Mouse (Mus musculus) cerebellum, postnatal 10 days (tissue): ENCODE measurements at regions not wholly inside any gene's neighbourhood (a gene's known extent, or its start where the extent isn't known, plus 50 kb on each side); places are given as distances from the start of the nearest gene placed in this dataset.

ENCODE experiments used
- DNase-seq, 2 experiments: peaks; one replicate each; pipeline ENCODE4 v3.0.0; 2021; ENCODE audit warnings: mixed read lengths in 2 of 2

DNA sequence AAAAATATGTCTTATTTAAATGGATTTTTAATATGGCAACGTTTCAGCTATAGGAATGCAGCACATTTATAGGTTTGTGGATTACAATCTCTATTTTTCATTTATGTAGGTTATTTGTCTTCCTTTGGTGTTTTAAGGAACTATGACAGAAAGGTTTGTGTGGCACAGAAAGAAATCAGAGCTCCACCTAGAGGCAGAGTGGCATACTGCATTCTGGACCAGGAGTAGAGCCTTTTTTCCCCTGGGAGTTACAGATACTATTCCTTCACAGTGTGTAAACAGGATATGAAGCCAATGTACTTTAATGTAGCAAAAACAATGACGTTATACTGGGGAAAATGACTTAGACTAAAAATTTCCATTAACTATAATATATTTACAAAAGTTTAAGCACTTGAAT is 94.9 kb upstream of the St8sia4 start:
- peak; percentile 85 to 86 for DNase-seq

DNA sequence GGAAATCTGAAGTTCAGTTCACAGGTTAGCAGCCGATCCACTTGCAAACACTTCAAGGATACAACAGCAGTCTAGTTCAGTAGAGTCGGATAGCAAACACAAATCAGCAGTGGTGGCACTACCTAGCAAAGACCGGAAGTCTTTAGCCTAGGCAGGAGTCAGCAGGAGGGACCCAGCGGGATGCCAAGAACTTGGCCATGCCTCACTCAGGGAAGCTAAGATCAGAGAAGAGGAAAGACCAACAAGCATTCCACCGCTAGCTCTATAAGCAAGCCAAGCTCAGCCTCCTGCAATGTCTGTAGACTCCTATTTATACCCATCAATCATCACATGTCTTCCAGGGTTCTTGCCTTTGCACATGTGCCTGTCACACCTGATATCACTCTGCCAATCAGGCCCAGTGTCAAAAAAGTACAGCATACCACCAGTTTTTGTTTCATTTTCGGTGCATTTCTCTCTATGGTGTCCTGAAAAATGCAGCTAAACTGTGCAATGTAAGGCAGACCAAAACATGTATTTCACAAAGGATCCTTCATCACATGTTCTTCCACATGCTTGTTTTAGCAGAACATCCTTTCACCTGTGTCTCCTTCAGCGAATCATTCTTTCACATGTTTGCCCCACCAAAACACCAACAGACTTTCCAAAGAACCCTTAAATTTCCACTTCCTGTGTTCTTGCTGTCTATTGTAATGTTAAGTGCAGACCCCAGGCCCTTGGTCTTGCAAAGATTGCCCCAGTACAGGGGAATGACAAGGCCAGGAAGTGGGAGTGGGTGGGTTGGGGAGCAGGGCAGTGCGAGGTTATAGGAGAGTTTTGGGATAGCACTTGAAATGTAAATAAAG is 86.9 kb upstream of the St8sia4 start:
- DNase-seq = peak in 1 of 2 experiments; percentile 11

DNA sequence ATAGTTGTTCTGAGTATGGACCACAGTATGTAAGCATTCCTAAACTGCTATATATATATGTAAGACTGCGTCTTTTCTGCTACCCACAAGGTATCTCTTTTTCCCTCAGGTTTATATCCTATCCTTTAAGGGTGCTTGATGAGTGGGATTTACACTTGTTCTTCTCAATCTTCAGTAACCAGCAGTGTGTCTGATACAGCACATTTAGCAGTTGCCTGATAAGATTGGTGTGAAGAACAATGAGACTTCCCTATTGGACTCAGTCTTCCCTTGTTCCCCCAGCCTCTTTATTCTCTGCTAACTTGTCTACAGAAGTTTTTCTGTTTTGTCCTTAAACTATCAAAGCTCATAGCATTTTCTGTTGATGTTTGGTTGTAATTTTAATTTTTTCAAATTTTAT is 86.1 kb upstream of the St8sia4 start:
- no peak for DNase-seq

DNA sequence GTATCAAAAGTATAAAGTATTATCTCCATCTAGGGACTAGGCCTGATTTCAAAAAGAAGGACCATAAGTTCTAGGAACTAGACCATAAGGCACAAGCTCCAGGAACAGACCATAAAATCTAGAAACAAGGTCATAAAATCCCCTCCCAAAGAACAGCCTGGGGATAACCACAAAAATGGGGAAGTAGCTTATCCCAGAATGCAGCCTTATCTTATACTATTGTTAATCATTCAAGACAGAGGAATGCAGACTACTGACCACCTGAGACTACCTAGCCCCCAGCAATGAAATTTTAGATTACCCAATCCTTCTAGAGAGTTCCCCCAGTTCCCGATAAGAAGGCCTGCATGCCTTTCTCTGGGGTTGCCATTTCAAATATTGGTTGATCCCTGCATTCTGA is 81.6 kb upstream of the St8sia4 start:
- DNase-seq = no peak

DNA sequence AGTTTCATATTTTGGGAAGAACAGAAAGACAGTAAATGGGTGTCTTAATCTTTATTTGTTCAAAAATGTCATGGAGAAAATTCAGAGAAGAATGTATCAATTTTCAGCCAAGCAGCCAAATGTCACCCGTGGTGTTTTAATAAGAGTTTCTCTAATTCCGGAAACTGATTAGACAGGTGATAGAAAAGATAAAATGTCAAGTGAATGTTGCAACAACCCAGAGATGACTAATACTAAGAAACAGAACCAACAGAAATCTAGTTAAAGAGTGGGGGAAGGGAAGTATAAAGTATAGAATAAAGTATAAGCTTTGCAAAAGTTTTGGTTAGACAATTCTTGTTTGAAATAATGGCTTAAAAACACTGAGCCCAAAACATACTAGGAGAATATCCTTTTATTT is 79.9 kb upstream of the St8sia4 start:
- no peak for DNase-seq

DNA sequence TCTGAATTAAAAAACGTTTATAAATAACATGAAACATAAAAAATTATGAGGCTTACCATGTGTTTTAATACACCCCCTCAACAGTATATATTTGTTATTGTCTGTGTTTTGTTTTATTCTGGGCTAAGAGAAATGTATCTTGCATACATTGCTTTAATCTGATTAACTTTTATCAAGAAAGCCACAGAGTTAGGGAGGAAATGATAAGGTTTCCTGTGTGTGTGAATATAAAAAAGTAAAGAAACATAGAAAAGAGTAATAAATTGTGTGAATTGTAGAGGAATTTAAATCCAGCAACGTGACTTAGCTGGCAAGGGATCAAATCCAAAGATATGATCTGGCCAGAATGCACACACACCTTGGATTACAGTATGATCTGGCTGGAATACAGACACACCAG is 77.1 kb upstream of the St8sia4 start:
- DNase-seq = no peak

DNA sequence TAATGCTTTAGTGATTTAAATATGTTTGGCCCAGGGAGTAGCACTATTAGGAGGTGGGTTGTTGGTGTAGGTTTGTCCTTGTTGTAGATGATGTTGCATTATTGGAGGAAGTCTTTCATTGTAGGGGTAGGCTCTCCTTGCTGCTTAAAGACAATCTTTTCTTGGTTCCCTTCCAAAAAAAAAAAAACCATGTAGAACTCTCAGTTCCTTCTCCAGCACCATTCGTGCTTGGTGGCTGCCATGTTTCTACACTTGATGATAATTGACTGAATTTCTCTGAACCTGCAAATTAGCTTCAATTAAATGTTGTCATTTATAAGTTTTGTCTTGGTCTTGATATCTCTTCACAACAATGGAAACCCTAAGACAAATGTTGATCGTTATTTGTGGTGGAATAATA is 76.0 kb upstream of the St8sia4 start:
- DNase-seq = no peak

DNA sequence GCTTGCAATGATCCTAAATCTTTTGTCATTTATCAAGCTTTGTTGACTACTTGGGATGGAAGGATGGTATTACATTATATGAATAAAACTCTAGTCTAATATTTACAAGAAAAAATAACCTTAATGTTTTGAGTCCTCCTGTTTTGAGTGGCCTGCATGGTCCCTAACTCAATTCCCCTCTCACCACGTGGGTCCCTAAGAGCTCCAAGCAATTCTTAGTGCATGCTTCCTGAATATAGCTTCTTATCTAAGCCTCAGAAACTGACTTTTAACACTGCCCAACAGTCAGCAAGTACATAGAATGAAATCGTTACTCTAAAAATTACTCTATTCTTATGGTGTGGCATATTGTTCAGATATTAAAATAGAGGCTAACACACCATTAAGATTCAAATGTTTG is 52.1 kb upstream of the St8sia4 start:
- no peak for DNase-seq

DNA sequence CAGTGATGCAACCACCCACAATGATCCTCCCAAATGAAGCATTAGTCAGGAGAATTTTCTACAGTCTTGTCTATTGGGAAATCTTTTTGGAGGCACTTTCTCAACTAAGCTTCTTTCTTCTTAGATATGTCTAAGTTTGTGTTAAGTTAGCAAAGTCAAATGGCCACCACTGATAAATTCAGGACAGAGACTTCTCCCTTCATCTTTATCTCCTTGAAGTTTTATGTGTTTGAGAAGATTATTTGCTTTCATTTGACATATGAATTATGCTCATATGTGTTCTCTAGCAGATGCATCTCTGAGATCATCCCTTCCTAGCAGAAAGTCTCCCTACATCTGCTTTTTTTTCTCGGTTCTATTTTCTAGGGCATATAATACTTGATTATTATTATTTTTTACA is 51.4 kb upstream of the St8sia4 start:
- DNase-seq = no peak
